Mouse (Mus musculus) erythroblast, embryonic 14.5 days (primary cell): ENCODE results near the gene 1700024P04Rik. TPM values are rescaled to one million over a fixed set of nuclear protein-coding genes. Genes with fewer than 3 reads are reported as not detected.

Source experiments
- H3K27me3 ChIP-seq: 2 replicates; pipeline ENCODE4 v1.6.1; 2012; ENCODE audit warnings: inconsistent platforms; ENCODE audit not compliant: control insufficient read depth
- H3K36me3 ChIP-seq: 2 replicates; pipeline ENCODE4 v1.6.1; 2012; ENCODE audit warnings: mild to moderate bottlenecking, inconsistent platforms; ENCODE audit not compliant: control insufficient read depth
- H3K4me1 ChIP-seq: 2 replicates; pipeline ENCODE4 v1.6.1; 2012; ENCODE audit warnings: inconsistent platforms; ENCODE audit not compliant: control insufficient read depth
- H3K4me3 ChIP-seq: replicated peaks from 2 replicates; pipeline ENCODE3; 2012; ENCODE audit warnings: moderate library complexity, mild to moderate bottlenecking, inconsistent platforms
- H3K9me3 ChIP-seq: 2 replicates; pipeline ENCODE4 v1.6.1; 2012; ENCODE audit warnings: low read length, inconsistent platforms, mixed read lengths; ENCODE audit not compliant: control insufficient read depth
- GATA1 ChIP-seq: IDR thresholded peaks from 2 replicates; pipeline ENCODE4 v1.6.1; 2012; ENCODE audit warnings: low read length, inconsistent platforms, mixed read lengths
- TAL1 ChIP-seq: IDR thresholded peaks from 3 replicates; pipeline ENCODE4 v1.6.1; 2012; ENCODE audit warnings: low read length, inconsistent platforms, mixed read lengths
- polyA plus RNA-seq: library from polyadenylated mRNA; stranded (reverse); fragments of >175 nt; gene quantifications from 2 replicates; pipeline ENCODE4 v1.2.3, GENCODE M21; 2012

The 1700024P04Rik gene
- not detected in 2 replicates for polyA plus RNA-seq

GRCm38 (mm10) chr13:98984465-98984864, at the start of gene 1700024P04Rik:
1700024P04Rik (minus strand) TSS chr13:98984565.
- TF ChIP-seq GATA1 = no peak
- no peak for TF ChIP-seq TAL1
- H3K4me1 ChIP-seq = no peaks in the 10 kb centered on the region
- no peaks in the 10 kb centered on the region for H3K36me3 ChIP-seq
- no peak within 1 kb of the TSS for H3K4me3 ChIP-seq
- H3K27me3 ChIP-seq = no peaks in the 10 kb centered on the region
- H3K9me3 ChIP-seq = no peaks in the 10 kb centered on the region

GRCm38 (mm10) chr13:99031223-99032216, 47.2 kb upstream of the 1700024P04Rik start:
- TF ChIP-seq TAL1 (no peak), GATA1 (no peak)
- Histone ChIP-seq H3K4me3 (no peak overlapping the region), H3K36me3 (no peaks in the 10 kb centered on the region), H3K27me3 (peaks cover 36% of the 10 kb centered on the region), H3K9me3 (no peaks in the 10 kb centered on the region), H3K4me1 (peaks cover 11% of the 10 kb centered on the region)

DNA sequence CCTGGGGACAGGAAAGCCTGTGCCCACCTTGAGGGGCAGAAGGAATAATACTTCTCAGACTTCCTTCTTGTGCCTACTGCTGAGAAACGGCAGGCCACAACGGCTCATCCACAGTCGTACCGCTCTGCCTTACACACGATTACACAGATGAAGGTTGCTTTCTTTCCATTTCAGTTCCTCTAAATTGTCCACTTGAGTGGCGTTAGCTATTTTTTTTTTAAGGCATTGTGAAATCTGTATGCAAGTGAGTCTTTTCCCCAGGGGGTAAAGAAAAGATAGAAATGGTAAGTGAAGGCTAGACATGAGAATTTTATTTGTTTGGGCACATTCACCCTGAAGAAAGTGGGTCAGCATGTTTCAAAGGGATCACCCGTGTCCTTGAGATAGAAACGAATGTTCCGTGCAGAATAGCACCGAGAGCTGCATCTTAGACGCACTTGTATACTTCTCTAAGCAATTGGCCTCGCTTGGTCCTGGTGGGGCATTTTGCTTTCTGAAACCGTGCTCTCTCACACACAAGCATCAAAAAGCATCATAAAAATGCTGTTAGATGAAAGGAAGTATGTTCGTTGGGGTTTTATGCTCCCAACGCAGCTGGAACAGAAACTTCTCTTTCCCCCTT, 46.3 kb upstream of the 1700024P04Rik start:
- Histone ChIP-seq H3K27me3 (peaks cover 36% of the 10 kb centered on the region), H3K4me3 (no peak overlapping the region), H3K9me3 (no peaks in the 10 kb centered on the region), H3K36me3 (no peaks in the 10 kb centered on the region), H3K4me1 (peaks cover 11% of the 10 kb centered on the region)
- TF ChIP-seq TAL1 (no peak), GATA1 (no peak)

DNA sequence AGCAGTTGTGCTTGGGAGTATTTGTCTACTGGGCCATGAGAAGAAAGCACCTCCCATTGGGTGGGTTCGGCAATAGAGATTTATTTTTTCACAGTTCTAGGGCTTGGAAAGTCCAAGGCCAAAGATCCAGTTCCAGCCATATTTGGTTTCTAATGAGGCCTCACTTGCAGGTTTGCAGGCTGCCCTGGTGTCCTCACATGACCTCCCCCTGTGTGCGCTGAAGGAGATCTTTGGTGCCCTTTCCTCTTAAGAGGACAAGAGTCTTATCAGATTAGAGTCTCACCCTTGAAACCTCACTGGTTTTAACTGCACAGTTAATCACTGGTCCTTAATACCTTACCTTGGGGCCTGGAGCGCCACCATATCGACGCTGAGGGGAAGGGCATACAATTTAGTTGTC, 40.9 kb upstream of the 1700024P04Rik start:
- TF ChIP-seq GATA1 (no peak), TAL1 (no peak)
- Histone ChIP-seq H3K36me3 (no peaks in the 10 kb centered on the region), H3K27me3 (peaks cover 14% of the 10 kb centered on the region), H3K4me3 (no peak overlapping the region), H3K9me3 (no peaks in the 10 kb centered on the region), H3K4me1 (peaks cover 29% of the 10 kb centered on the region)

DNA sequence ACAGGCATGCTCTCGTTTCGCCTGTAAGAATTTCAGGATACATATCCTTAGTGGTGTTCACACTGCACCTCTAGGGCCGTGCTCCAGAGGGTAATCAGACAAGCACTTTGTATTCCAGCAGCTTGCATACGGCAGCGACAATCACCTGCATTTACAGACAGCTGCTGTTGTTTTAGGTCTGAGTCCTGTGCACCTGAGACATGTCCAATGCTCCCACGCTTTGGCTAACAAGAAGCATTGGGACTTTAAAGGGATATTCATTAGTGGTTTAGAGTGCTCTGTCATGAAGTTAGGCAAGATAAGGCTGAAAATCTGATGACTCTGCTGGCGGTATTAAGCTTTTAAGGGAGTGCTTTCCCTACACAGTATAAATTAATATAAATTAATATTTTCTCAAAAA, 37.7 kb upstream of the 1700024P04Rik start:
- Histone ChIP-seq H3K4me1 (peaks cover 48% of the 10 kb centered on the region), H3K36me3 (peaks cover 2% of the 10 kb centered on the region; the same call in 1 of the 2 replicates), H3K27me3 (no peaks in the 10 kb centered on the region), H3K9me3 (peaks cover 2% of the 10 kb centered on the region; the same call in 1 of the 2 replicates), H3K4me3 (no peak overlapping the region)
- TF ChIP-seq GATA1 (no peak), TAL1 (no peak)

GRCm38 (mm10) chr13:99021181-99021580, 36.8 kb upstream of the 1700024P04Rik start:
- H3K36me3 ChIP-seq = peaks cover 2% of the 10 kb centered on the region; the same call in 1 of the 2 replicates
- peaks cover 56% of the 10 kb centered on the region for H3K4me1 ChIP-seq
- TF ChIP-seq GATA1 = no peak
- no peak for TF ChIP-seq TAL1
- H3K9me3 ChIP-seq = peaks cover 2% of the 10 kb centered on the region; the same call in 1 of the 2 replicates
- H3K4me3 ChIP-seq = no peak overlapping the region
- H3K27me3 ChIP-seq = no peaks in the 10 kb centered on the region

GRCm38 (mm10) chr13:99019831-99020669, 35.7 kb upstream of the 1700024P04Rik start:
- TF ChIP-seq GATA1 (peak; percentile 97), TAL1 (peak; percentile 92)
- H3K27me3 ChIP-seq = peaks cover 2% of the 10 kb centered on the region; the same call in 1 of the 2 replicates
- H3K4me3 ChIP-seq = peak overlapping the region; percentile 53
- peaks cover 2% of the 10 kb centered on the region; the same call in 1 of the 2 replicates for H3K36me3 ChIP-seq
- peaks cover 58% of the 10 kb centered on the region for H3K4me1 ChIP-seq
- H3K9me3 ChIP-seq = peaks cover 2% of the 10 kb centered on the region; the same call in 1 of the 2 replicates

- Histone ChIP-seq H3K4me1 (peaks cover 58% of the 10 kb centered on the region), H3K4me3 (peak overlapping the region; percentile 49), H3K27me3 (peaks cover 2% of the 10 kb centered on the region), H3K9me3 (peaks cover 2% of the 10 kb centered on the region; the same call in 1 of the 2 replicates), H3K36me3 (peaks cover 2% of the 10 kb centered on the region; the same call in 1 of the 2 replicates)
- no peak for TF ChIP-seq TAL1
- peak; percentile 76 for TF ChIP-seq GATA1
Observed at GRCm38 (mm10) chr13:99018526-99019201, 34.3 kb upstream of the 1700024P04Rik start.
